Mouse (Mus musculus) T-helper 1 cell (primary cell): ENCODE measurements around the gene Hip1.
"Not testable (repeated sequence)": the region's sequence is repeated elsewhere in the genome, so short reads cannot be mapped to it uniquely, and the experiment has no call there.

Experiments
- in situ Hi-C: fragments of 300-600 bp; cut with MboI, MseI; formaldehyde crosslinking; loops from one replicate; pipeline ENCODE4 v1.15.1; 2025; ENCODE audit warnings: high pct_unique_total_duplicates

Hip1 gene

GRCm38 (mm10) chr5:135369787-135370654 lies 174.9 kb downstream of the Hip1 start, which contains the start of gene Nsun5:
Gene Nsun5, plus strand, starts transcription at chr5:135369953.
- in situ Hi-C loops = no loop called here

DNA sequence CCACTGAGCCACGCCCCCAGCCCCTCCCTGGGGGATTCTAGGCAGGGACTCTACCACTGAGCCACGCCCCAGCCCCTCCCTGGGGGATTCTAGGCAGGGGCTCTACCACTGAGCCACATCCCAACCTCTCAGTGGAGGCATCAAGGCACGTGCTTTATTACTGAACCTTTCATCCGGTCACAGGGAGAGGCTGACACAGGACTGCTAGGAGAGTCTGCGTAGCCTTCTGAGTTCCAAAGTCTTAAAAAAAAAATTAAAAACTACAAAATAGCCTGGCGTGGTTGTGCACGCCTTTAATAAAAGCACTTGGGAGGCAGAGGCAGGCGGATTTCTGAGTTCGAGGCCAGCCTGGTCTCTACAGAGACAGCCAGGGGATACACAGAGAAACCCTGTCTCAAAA lies 175.7 kb downstream of the Hip1 start:
- in situ Hi-C loops = not testable (repeated sequence)

- in situ Hi-C loops = no loop called here
Measured at GRCm38 (mm10) chr5:135368312-135368711, 176.6 kb downstream of the Hip1 start.

GRCm38 (mm10) chr5:135367841-135368240 lies 177.1 kb downstream of the Hip1 start:
- in situ Hi-C loops = no loop called here

GRCm38 (mm10) chr5:135363540-135363939 lies 181.4 kb downstream of the Hip1 start:
- in situ Hi-C loops = no loop called here

DNA sequence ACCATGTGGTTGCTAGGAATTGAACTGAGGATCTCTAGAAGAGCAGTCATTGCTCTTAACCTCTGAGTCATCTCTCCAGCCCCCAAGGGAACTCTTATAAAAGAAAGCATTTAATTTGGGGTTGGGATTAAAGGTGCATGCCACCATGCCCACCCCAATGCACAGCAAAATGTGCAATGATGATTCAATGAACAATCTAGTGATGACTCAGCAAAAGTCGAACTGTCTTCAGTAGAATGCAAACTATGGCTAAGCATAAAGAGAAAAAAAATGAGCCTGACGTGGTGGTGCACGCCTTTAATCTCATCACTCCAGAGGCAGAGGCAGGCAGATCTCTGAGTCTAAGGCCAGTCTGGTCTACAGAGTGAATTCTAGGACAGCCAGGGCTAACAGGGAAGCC lies 182.3 kb downstream of the Hip1 start:
- in situ Hi-C loops = no loop called here

DNA sequence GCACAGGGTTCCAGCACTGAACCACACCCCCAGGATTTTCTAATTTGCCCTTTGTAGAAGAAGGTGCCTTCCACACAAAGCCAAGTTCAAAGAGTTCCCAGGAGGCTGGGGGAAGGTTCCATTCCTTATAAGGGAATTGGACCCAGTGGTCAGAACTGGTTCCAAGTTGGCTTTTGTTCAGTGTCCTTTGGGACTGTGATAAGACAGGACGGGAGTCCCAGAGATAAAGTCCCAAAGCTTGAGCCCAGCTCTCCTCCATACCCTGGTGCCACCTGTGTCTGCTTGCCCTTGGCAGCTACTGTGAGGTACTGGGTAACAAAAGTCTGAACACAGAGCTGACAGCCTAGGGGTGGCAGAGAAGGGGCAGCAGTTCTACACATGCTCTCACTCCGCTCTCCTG lies 185.1 kb downstream of the Hip1 start:
- in situ Hi-C loops = no loop called here

DNA sequence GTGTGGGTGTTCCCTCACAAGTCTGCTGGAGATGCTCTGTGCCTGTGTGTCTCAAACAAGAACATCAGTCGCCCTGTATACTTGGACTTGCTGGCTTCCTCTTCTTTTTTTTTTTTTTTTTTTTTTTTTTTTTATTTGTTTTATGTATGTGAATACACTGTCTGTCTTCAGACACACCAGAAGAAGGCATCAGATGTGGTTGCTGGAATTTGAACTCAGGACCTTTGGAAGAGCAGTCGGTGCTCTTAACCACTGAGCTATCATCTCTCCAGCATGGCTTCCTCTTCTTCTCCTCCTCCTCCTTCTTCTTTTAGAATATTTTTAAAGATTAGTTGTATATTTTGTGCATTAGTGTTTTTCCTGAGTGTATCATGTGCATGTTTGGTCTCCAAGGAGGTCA lies 187.4 kb downstream of the Hip1 start:
- in situ Hi-C loops = no loop called here
